Mouse (Mus musculus): ENCODE results near the gene Cdc25a.

Gene Cdc25a

DNA sequence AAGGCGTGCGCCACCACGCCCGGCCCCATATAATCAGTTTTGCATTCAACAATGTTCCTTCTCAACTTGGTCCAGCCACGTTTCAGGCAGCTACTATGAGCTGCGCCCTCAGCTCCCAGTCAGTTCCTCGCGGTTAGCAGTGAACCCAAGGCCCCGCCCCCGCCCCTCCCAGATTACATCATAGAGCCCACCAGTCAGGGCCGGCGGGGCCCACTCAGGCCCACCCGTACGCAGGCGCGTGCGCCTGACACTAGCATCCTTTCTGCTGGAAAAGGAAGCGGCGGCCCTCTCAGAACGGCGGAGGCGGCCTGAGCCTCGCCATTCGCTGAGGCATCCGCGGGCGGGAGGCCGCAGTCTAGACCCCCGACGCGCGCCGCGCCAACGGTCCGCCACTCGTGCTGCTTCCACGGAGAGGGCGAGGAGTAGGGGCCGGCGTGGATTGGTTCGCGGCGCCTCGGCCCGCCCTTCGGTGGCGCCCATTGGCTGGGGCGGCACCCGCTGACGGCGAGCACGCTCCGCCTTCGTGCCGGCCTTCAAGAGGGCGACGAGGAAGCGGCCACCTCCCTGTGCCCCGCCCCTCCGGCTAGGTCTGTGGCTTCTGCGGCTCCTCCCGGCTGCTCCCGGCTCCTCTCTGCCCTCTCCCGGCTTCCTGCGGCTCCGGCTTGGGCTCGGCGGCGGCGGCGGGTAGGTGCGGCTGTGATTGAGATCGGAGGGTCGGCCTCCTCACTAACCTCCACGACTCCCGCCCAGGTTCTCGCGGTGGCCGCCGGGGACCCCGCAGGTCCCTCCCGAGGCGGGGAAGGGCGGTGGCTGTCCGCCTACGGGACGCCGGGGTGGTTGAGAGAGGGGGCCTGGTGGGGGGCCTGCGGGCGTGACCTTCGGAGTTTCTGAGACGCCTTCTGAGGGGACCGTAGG lies 56.1 kb downstream of the Cdc25a start, which contains the start of gene Map4:
TSS of gene Map4 (plus strand) at position 204 of the 915 bp plus-strand sequence.
- DNase-seq (ENCODE audit: low read depth, low spot score) = peak; percentile 99

DNA sequence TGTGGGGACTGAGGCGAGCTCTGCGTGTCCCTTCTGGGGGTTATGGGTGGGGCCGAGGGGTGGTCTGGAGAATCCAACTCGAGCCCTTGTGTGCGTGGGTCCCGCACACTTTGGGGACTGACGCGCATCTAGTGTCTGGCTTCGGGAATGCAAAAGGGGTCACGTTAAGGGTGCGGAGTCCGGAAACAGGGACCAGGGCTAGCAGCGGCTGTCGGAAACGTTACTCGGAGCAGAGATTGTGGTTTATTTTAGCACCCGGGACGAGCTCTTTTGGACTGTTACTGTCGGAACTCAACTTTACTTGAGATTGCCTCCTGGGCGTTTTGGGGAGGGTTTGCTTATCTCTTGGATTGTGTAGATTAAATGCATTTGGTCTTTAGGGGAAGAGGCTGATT lies 57.0 kb downstream of the Cdc25a start:
- DNase-seq (ENCODE audit: low read depth, low spot score) = peak; percentile 61

GRCm38 (mm10) chr9:109932756-109933375 lies 57.5 kb downstream of the Cdc25a start:
- peak; percentile 50 for DNase-seq (ENCODE audit: low read depth, low spot score)

GRCm38 (mm10) chr9:109939401-109939800 lies 64.0 kb downstream of the Cdc25a start:
- peak; percentile 55 for DNase-seq (ENCODE audit: low read depth, low spot score)

- DNase-seq (ENCODE audit: low read depth, low spot score) = no peak
Measured at GRCm38 (mm10) chr9:109942796-109943195, 67.4 kb downstream of the Cdc25a start.
